34 mouse cellular contexts compared by ENCODE assay signal in the genomic region with DNA sequence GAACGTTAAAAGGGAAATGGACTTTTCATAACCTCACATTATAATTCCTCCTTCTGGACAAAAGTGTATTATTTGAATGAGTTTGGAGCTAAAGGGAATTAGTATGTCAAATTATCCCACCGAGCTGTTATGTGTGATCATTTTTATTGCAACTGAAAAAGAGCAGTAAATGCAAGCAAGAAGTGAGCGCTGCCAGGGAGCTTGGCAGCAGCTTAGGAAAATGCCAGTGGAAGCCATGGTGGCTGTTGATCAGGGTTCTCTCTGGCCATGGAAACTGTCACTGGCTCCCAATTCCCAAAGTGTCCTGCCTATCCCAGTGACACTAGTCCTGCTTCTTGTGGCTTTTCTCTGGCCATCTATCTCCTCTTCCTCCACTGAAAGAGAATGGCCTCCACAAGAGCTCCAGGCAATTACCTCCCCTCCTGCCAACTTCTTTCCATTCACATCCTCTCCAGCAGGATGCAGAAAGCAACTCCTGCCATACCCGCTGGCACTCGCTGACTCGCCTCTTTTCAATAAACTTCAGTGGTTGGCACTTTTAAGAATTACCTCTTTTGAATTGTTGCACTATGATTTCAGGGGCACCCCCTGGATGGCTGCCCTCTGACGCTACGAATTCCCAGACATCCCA. TPM values are rescaled to one million over a fixed set of nuclear protein-coding genes. Genes with fewer than 3 reads are reported as not detected.
DNase-seq lines count a peak whose midpoint lies in the region; ATAC-seq and TF ChIP-seq lines count a peak whose summit lies in the region.
"Had no signal": no experiment of that assay in that cellular context is flagged by ENCODE, and none has a peak within 500 bp of the region (broad histone marks: within the 10 kb centered on the region; RNA-seq: fewer than 3 reads in every experiment).

No protein-coding gene starts in this region.

- H3K4me2 ChIP-seq in limb, embryonic 12.5 days = no peak overlapping the region
- H3K4me2 ChIP-seq in limb, embryonic 14.5 days (replicated peaks; ENCODE audit: low read depth, low read length, severe bottlenecking) = no peak overlapping the region
- no peak overlapping the region for H3K4me2 ChIP-seq in midbrain, embryonic 16.5 days (ENCODE audit: low read length)
- H3K4me2 ChIP-seq: embryonic facial prominence, embryonic 12.5 days; forebrain, embryonic 15.5 days; heart, embryonic 15.5 days; hindbrain, embryonic 13.5 days; intestine, embryonic 15.5 days; midbrain, embryonic 13.5 days had no signal

- H3K27ac ChIP-seq in gastrocnemius, adult 2 months = no peak overlapping the region
- peak overlapping the region; percentile 53; the same call in 1 of the 2 replicates for H3K27ac ChIP-seq in limb, embryonic 12.5 days
- H3K27ac ChIP-seq in limb, embryonic 10.5 days = no peak overlapping the region
- H3K27ac ChIP-seq in limb, embryonic 14.5 days (replicated peaks; ENCODE audit: low read depth, low read length) = no peak overlapping the region; the same call in 1 of the 2 replicates
- H3K27ac ChIP-seq in midbrain, embryonic 16.5 days (ENCODE audit: low read length) = no peak overlapping the region
- H3K27ac ChIP-seq: embryonic facial prominence, embryonic 12.5 days; forebrain, embryonic 15.5 days; heart, embryonic 10.5 days; heart, embryonic 15.5 days; hindbrain, embryonic 13.5 days; intestine, embryonic 15.5 days; kidney, postnatal 0 days; liver, embryonic 14.5 days; macrophage; midbrain, embryonic 13.5 days had no signal

- no peak for TF ChIP-seq CTCF in gastrocnemius, adult 2 months (IDR thresholded peaks at IDR 0.05)

- TF ChIP-seq POLR2A in limb, embryonic 14.5 days (IDR thresholded peaks at IDR 0.05; ENCODE audit: borderline replicate concordance, extremely low read depth, insufficient read depth, insufficient read length) = no peak

- no peak overlapping the region for H3K9ac ChIP-seq in limb, embryonic 12.5 days (replicated peaks)
- no peak overlapping the region for H3K9ac ChIP-seq in limb, embryonic 14.5 days (ENCODE audit: low read depth, low read length, severe bottlenecking)
- no peak overlapping the region for H3K9ac ChIP-seq in midbrain, embryonic 16.5 days (ENCODE audit: low read depth, low read length)
- H3K9ac ChIP-seq: embryonic facial prominence, embryonic 12.5 days; forebrain, embryonic 15.5 days; heart, embryonic 15.5 days; hindbrain, embryonic 13.5 days; intestine, embryonic 15.5 days; liver, embryonic 14.5 days; midbrain, embryonic 13.5 days had no signal

- H3K4me3 ChIP-seq in gastrocnemius, adult 2 months = no peak overlapping the region
- no peak overlapping the region for H3K4me3 ChIP-seq in limb, embryonic 12.5 days (replicated peaks)
- no peak overlapping the region for H3K4me3 ChIP-seq in limb, embryonic 10.5 days
- no peak overlapping the region for H3K4me3 ChIP-seq in limb, embryonic 14.5 days (replicated peaks; ENCODE audit: low read length)
- H3K4me3 ChIP-seq in midbrain, embryonic 16.5 days (ENCODE audit: low read depth, low read length) = no peak overlapping the region
- H3K4me3 ChIP-seq: embryonic facial prominence, embryonic 12.5 days; forebrain, embryonic 15.5 days; heart, embryonic 10.5 days; heart, embryonic 15.5 days; hindbrain, embryonic 13.5 days; intestine, embryonic 15.5 days; midbrain, embryonic 13.5 days had no signal

- no peak for ATAC-seq in limb, embryonic 12.5 days (ENCODE audit: insufficient number of reproducible peaks, insufficient read depth, low FRiP score, low TSS enrichment, low read depth)
- ATAC-seq in limb, embryonic 14.5 days (ENCODE audit: low FRiP score, low read depth) = no peak
- ATAC-seq in midbrain, embryonic 16.5 days = no peak
- ATAC-seq: forebrain, embryonic 15.5 days; intestine, embryonic 15.5 days; midbrain, embryonic 13.5 days had no signal

- H3K36me3 ChIP-seq in limb, embryonic 12.5 days = no peaks in the 10 kb centered on the region
- H3K36me3 ChIP-seq in limb, embryonic 10.5 days = no peaks in the 10 kb centered on the region
- H3K36me3 ChIP-seq in limb, embryonic 14.5 days (ENCODE audit: control insufficient read depth, insufficient read depth, low read length) = no peaks in the 10 kb centered on the region
- no peaks in the 10 kb centered on the region for H3K36me3 ChIP-seq in midbrain, embryonic 16.5 days (ENCODE audit: control insufficient read depth, insufficient read depth, low read length)
- H3K36me3 ChIP-seq: embryonic facial prominence, embryonic 12.5 days; forebrain, embryonic 15.5 days; heart, embryonic 10.5 days; heart, embryonic 15.5 days; hindbrain, embryonic 13.5 days; intestine, embryonic 15.5 days; midbrain, embryonic 13.5 days had no signal

- intact Hi-C loops in gastrocnemius, adult 2 months (cut with DNase I) = no loop called here

- WGBS in limb, embryonic 12.5 days = 72% methylated on average over 8 of the region's 8 CpGs
- WGBS in limb, embryonic 10.5 days = 88% methylated on average over 8 of the region's 8 CpGs
- WGBS in limb, embryonic 14.5 days = 54% methylated on average over 8 of the region's 8 CpGs
- WGBS in midbrain, embryonic 16.5 days = 82% methylated on average over 8 of the region's 8 CpGs

- DNase-seq in gastrocnemius, adult 2 months = peak; percentile 32
- no peak for DNase-seq in gastrocnemius, postnatal 4 days (ENCODE audit: low spot score in 2 of 2)
- DNase-seq in limb, embryonic 10.5 days (ENCODE audit: low spot score) = no peak
- peak; percentile 4 for DNase-seq in brain, embryonic 18.5 days (ENCODE audit: low read depth, low spot score)
- peak; percentile 52 for DNase-seq in limb, embryonic 14.5 days (ENCODE audit: low spot score)
- DNase-seq: adrenal gland, adult 2 months; adrenal gland, postnatal 36 days; B cell, adult 2 months; cerebellum, adult 11 months; cerebellum, adult 9-10 months; cerebellum, postnatal 36 days; gastrocnemius, postnatal 14 days; heart, adult 11 months; kidney, adult 8-10 months; kidney, postnatal 4 days; lung, adult 2 months; lung, postnatal 10 days; thymus, postnatal 4 days had no signal

- H3K9me3 ChIP-seq in limb, embryonic 12.5 days = peaks cover 1% of the 10 kb centered on the region; the same call in 1 of the 2 replicates
- no peaks in the 10 kb centered on the region for H3K9me3 ChIP-seq in limb, embryonic 10.5 days (replicated peaks)
- H3K9me3 ChIP-seq in limb, embryonic 14.5 days (ENCODE audit: control insufficient read depth, low read length) = no peaks in the 10 kb centered on the region
- no peaks in the 10 kb centered on the region for H3K9me3 ChIP-seq in midbrain, embryonic 16.5 days (replicated peaks; ENCODE audit: control insufficient read depth, low read length, poor library complexity, severe bottlenecking)
- H3K9me3 ChIP-seq: forebrain, embryonic 15.5 days; heart, embryonic 10.5 days; heart, embryonic 15.5 days; intestine, embryonic 15.5 days; midbrain, embryonic 13.5 days had no signal

- H3K27me3 ChIP-seq in limb, embryonic 12.5 days = no peaks in the 10 kb centered on the region
- no peaks in the 10 kb centered on the region for H3K27me3 ChIP-seq in limb, embryonic 10.5 days (ENCODE audit: low read depth, poor library complexity, severe bottlenecking)
- H3K27me3 ChIP-seq in limb, embryonic 14.5 days (ENCODE audit: control insufficient read depth, insufficient read depth, low read length) = no peaks in the 10 kb centered on the region
- no peaks in the 10 kb centered on the region for H3K27me3 ChIP-seq in midbrain, embryonic 16.5 days (ENCODE audit: control insufficient read depth, insufficient read depth, low read depth, low read length)
- H3K27me3 ChIP-seq: embryonic facial prominence, embryonic 12.5 days; forebrain, embryonic 15.5 days; heart, embryonic 15.5 days; hindbrain, embryonic 13.5 days; intestine, embryonic 15.5 days; midbrain, embryonic 13.5 days had no signal

- H3K4me1 ChIP-seq in limb, embryonic 12.5 days (replicated peaks) = peaks cover 6% of the 10 kb centered on the region
- H3K4me1 ChIP-seq in limb, embryonic 10.5 days = no peaks in the 10 kb centered on the region
- peaks cover 10% of the 10 kb centered on the region; the same call in 1 of the 2 replicates for H3K4me1 ChIP-seq in limb, embryonic 14.5 days (ENCODE audit: control insufficient read depth, insufficient read depth, low read length)
- no peaks in the 10 kb centered on the region for H3K4me1 ChIP-seq in midbrain, embryonic 16.5 days (ENCODE audit: control insufficient read depth, insufficient read depth, low read length)
- H3K4me1 ChIP-seq: embryonic facial prominence, embryonic 12.5 days; forebrain, embryonic 15.5 days; heart, embryonic 10.5 days; heart, embryonic 15.5 days; hindbrain, embryonic 13.5 days; intestine, embryonic 15.5 days; midbrain, embryonic 13.5 days had no signal

RNA-seq across cellular contexts. Expression of gene Spag17, which starts 28.7 kb away (rescaled TPM):
- not detected for total RNA-seq in gastrocnemius, adult 2 months (2021)
- total RNA-seq in gastrocnemius, postnatal 4 days (2021) = under 1 TPM; 0.05 to 0.18 TPM
- 0.60 and 0.99 TPM in 2 replicates for polyA plus RNA-seq in limb, embryonic 12.5 days (2016; fragmentation: Nextera tagmentation; extraction: Ambion mirVana)
- polyA plus RNA-seq in limb, embryonic 10.5 days (2016; fragmentation: Nextera tagmentation; extraction: Ambion mirVana) = 0.49 and 1.2 TPM in 2 replicates
- polyA plus RNA-seq in limb, embryonic 14.5 days (2012; rRNA removed) = 0.73 and 0.88 TPM in 2 replicates
- 0.74 and 1.9 TPM in 2 replicates for polyA plus RNA-seq in limb, embryonic 14.5 days (2014; fragmentation: Nextera tagmentation; extraction: Ambion mirVana)
- polyA plus RNA-seq in midbrain, embryonic 16.5 days (2015; fragmentation: Nextera tagmentation; extraction: Ambion mirVana) = 0.67 and 0.89 TPM in 2 replicates
- total RNA-seq: adrenal gland, adult 2 months; adrenal gland, postnatal 36 days; gastrocnemius, postnatal 14 days; heart, postnatal 25 days; megakaryocyte-erythroid progenitor cell, adult 5-6 weeks had no signal
- polyA plus RNA-seq: macrophage; small intestine, adult 2 months; stomach, embryonic 14.5 days had no signal

Comparison
In these comparisons a context has a peak if more than half of its experiments do, and no peak if none do; other contexts are left out.
1. DNase-seq: peak in gastrocnemius, adult 2 months (single experiment), brain, embryonic 18.5 days (single experiment) and limb, embryonic 14.5 days (single experiment); none in gastrocnemius, postnatal 4 days (0 of 2) and limb, embryonic 10.5 days (single experiment).